Mouse (Mus musculus) spleen, adult 2 months (tissue): Measurements from ENCODE around the gene Rora. TPM values are rescaled to one million over a fixed set of nuclear protein-coding genes. Genes with fewer than 3 reads are reported as not detected.

ENCODE experiments used
- DNase-seq, 2 experiments: peaks; one replicate each; pipeline versions ENCODE4 v3.0.0 to v3.0.0-alpha.2; 2012 to 2021; ENCODE audit warnings: low spot score in 2 of 2, low read depth in 1 of 2
- H3K27ac ChIP-seq: fragments of 200-500 bp; 2 replicates; pipeline ENCODE4 v1.5.1; 2012; ENCODE audit warnings: low read length, inconsistent platforms; ENCODE audit not compliant: insufficient read depth
- H3K27me3 ChIP-seq: fragments of 200-500 bp; 2 replicates; pipeline ENCODE4 v1.6.1; 2012; ENCODE audit warnings: mild to moderate bottlenecking, moderate library complexity, low read length, inconsistent platforms; ENCODE audit not compliant: control insufficient read depth, insufficient read depth
- H3K36me3 ChIP-seq: fragments of 200-500 bp; 2 replicates; pipeline ENCODE4 v1.6.1; 2012; ENCODE audit warnings: mild to moderate bottlenecking, low read length, inconsistent platforms; ENCODE audit not compliant: control insufficient read depth, insufficient read depth
- H3K4me1 ChIP-seq: fragments of 200-500 bp; 2 replicates; pipeline ENCODE4 v1.6.1; 2011; ENCODE audit warnings: inconsistent platforms; ENCODE audit not compliant: control insufficient read depth, insufficient read depth, insufficient read length
- H3K4me3 ChIP-seq: fragments of 200-500 bp; 2 replicates; pipeline ENCODE4 v1.5.1; 2011; ENCODE audit warnings: mild to moderate bottlenecking, inconsistent platforms; ENCODE audit not compliant: insufficient read depth, insufficient read length; ENCODE audit errors: extremely low read depth
- CTCF ChIP-seq: fragments of 200-500 bp; IDR thresholded peaks from 2 replicates; pipeline ENCODE4 v1.5.1; 2011; ENCODE audit warnings: mild to moderate bottlenecking, inconsistent platforms; ENCODE audit not compliant: insufficient read depth, insufficient read length, insufficient replicate concordance; ENCODE audit errors: extremely low read depth
- POLR2A ChIP-seq: fragments of 200-500 bp; IDR thresholded peaks from 2 replicates; pipeline ENCODE4 v1.6.1; 2011; ENCODE audit warnings: low read depth, low read length, inconsistent platforms
- WGBS: fragments of 180-500 bp; shearing (Covaris S2); methylation state at CpG from one replicate; pipeline ENCODE4 v1.1.7; 2018; 5-methylcytosine and 5-hydroxymethylcytosine counted together
- polyA plus RNA-seq: library from polyadenylated mRNA; depleted of rRNA; stranded (reverse); fragments of >200 nt; gene quantifications from 2 replicates; pipeline ENCODE4 v1.2.3, GENCODE M21; 2012

Rora gene
- polyA plus RNA-seq, 1 experiment: 1.7 TPM

DNA sequence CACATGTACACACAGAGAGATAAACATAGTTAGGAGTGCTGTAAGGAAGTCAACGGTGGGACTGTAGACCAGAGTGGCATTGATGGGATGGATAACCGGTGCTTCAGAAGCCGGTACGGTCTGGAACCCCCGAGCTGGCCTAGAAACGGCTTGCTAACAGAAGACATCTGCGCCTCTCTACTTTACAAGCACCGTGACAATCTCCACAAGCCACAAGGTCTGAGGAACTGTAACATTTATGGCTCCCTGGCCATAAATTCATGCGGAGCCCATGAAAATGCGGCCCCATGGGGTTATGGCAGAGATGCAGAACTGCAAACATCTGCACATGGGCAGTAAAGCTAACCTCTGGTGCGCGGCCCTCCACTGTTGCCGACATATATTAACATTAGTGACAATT lies 141.7 kb downstream of the Rora start:
- no peak for TF ChIP-seq CTCF
- H3K36me3 ChIP-seq: no peaks in the 10 kb centered on the region
- no peak overlapping the region for H3K27ac ChIP-seq
- WGBS: 89% methylated on average over 13 of the region's 13 CpGs
- H3K27me3 ChIP-seq: no peaks in the 10 kb centered on the region
- H3K4me1 ChIP-seq: no peaks in the 10 kb centered on the region
- no peak overlapping the region for H3K4me3 ChIP-seq
- no peak for DNase-seq

GRCm38 (mm10) chr9:68798221-68798620 lies 144.6 kb downstream of the Rora start:
- H3K4me3 ChIP-seq: no peak overlapping the region
- no peaks in the 10 kb centered on the region for H3K27me3 ChIP-seq
- no peaks in the 10 kb centered on the region for H3K4me1 ChIP-seq
- WGBS: 81% methylated on average over 4 of the region's 4 CpGs
- H3K27ac ChIP-seq: no peak overlapping the region
- TF ChIP-seq POLR2A: no peak
- no peak for TF ChIP-seq CTCF
- H3K36me3 ChIP-seq: no peaks in the 10 kb centered on the region
- no peak for DNase-seq

GRCm38 (mm10) chr9:68799065-68799464 lies 145.5 kb downstream of the Rora start:
- H3K27me3 ChIP-seq: no peaks in the 10 kb centered on the region
- no peak overlapping the region for H3K27ac ChIP-seq
- TF ChIP-seq POLR2A: no peak
- TF ChIP-seq CTCF: no peak
- no peak for DNase-seq
- H3K4me3 ChIP-seq: no peak overlapping the region
- 88% methylated on average over 6 of the region's 6 CpGs for WGBS
- no peaks in the 10 kb centered on the region for H3K36me3 ChIP-seq
- H3K4me1 ChIP-seq: no peaks in the 10 kb centered on the region

GRCm38 (mm10) chr9:68804229-68804628 lies 150.6 kb downstream of the Rora start:
- H3K36me3 ChIP-seq: no peaks in the 10 kb centered on the region
- H3K4me1 ChIP-seq: no peaks in the 10 kb centered on the region
- H3K27me3 ChIP-seq: no peaks in the 10 kb centered on the region
- H3K4me3 ChIP-seq: no peak overlapping the region
- WGBS: 92% methylated on average over 6 of the region's 6 CpGs
- H3K27ac ChIP-seq: no peak overlapping the region
- TF ChIP-seq POLR2A: no peak
- no peak for TF ChIP-seq CTCF
- DNase-seq: no peak

DNA sequence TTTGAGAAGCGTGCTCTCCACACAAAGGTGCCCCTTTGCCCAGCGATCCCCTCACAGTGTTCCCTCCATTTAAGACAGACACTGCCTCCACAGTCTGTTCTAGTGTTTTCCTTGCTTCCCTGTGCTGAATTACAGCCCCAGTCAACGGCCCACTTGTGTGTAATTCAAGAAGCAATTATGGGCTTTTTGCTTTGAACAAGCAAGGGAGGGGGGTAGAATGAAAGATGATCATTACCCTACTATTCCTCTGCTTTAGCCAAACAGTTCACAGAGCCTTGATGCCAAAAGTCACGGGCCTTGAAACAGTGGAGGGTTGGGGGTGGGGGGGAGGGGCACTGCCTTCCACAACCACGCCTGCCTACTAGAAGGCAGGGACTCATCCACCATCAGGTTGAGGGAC lies 152.2 kb downstream of the Rora start:
- DNase-seq: no peak
- 85% methylated on average over 5 of the region's 5 CpGs for WGBS
- Histone ChIP-seq H3K27me3 (no peaks in the 10 kb centered on the region), H3K36me3 (no peaks in the 10 kb centered on the region), H3K4me1 (no peaks in the 10 kb centered on the region), H3K4me3 (no peak overlapping the region), H3K27ac (no peak overlapping the region)
- no peak for TF ChIP-seq POLR2A
- no peak for TF ChIP-seq CTCF

DNA sequence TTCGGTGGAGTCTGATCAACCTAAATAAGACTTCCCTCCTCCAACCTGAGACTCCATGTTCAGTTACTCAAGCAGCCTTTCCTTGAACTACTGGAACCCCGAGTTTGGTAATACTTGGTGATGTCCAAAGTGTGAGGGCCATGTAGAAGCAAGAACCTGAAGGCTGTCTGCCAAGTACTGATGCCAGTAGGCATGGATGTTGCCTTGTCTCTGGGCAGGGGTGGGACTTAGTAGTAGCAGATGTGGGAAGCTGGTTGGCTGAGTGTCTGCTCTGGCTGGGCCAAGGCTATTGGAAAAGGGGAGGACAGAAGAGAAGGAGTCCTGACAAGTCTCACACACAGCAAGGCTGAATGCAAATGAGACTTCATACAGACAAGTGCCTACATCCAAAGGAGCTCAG lies 154.1 kb downstream of the Rora start:
- no peaks in the 10 kb centered on the region for H3K27me3 ChIP-seq
- H3K27ac ChIP-seq: no peak overlapping the region
- no peaks in the 10 kb centered on the region for H3K36me3 ChIP-seq
- WGBS: 77% methylated on average over 2 of the region's 2 CpGs
- DNase-seq: no peak
- no peaks in the 10 kb centered on the region for H3K4me1 ChIP-seq
- no peak overlapping the region for H3K4me3 ChIP-seq
- TF ChIP-seq POLR2A (no peak), CTCF (no peak)

DNA sequence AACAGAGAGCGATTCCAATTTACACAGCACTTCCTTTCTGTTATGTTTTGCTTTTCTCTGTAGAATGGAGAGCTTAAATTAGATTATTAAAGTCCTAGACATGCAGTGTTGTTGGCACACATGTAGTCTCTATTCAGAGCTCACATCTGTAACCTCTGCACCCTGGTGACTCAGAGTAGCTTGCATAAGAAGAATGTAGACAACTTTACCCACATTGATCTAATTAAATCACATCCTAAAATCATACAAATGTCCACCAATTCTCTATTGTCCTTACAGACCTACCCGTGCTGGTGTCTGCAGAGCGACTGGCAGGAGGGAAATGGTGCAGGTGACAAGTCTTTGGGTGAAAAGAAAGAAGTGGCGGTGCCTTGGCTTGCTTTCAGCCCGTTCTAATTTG lies 155.9 kb downstream of the Rora start:
- 81% methylated on average over 5 of the region's 5 CpGs for whole genome bisulfite sequencing
- H3K4me1 ChIP-seq: no peaks in the 10 kb centered on the region
- no peak overlapping the region for H3K27ac ChIP-seq
- H3K36me3 ChIP-seq: no peaks in the 10 kb centered on the region
- TF ChIP-seq POLR2A (no peak), CTCF (no peak)
- H3K4me3 ChIP-seq: no peak overlapping the region
- H3K27me3 ChIP-seq: no peaks in the 10 kb centered on the region
- no peak for DNase-seq

GRCm38 (mm10) chr9:68814723-68815122 lies 161.1 kb downstream of the Rora start:
- Histone ChIP-seq H3K4me3 (no peak overlapping the region), H3K27ac (no peak overlapping the region), H3K4me1 (no peaks in the 10 kb centered on the region), H3K36me3 (no peaks in the 10 kb centered on the region), H3K27me3 (no peaks in the 10 kb centered on the region)
- no peak for DNase-seq
- WGBS: 100% methylated on average over 1 of the region's 1 CpGs
- no peak for TF ChIP-seq POLR2A
- TF ChIP-seq CTCF: no peak
